In the genomic region with DNA sequence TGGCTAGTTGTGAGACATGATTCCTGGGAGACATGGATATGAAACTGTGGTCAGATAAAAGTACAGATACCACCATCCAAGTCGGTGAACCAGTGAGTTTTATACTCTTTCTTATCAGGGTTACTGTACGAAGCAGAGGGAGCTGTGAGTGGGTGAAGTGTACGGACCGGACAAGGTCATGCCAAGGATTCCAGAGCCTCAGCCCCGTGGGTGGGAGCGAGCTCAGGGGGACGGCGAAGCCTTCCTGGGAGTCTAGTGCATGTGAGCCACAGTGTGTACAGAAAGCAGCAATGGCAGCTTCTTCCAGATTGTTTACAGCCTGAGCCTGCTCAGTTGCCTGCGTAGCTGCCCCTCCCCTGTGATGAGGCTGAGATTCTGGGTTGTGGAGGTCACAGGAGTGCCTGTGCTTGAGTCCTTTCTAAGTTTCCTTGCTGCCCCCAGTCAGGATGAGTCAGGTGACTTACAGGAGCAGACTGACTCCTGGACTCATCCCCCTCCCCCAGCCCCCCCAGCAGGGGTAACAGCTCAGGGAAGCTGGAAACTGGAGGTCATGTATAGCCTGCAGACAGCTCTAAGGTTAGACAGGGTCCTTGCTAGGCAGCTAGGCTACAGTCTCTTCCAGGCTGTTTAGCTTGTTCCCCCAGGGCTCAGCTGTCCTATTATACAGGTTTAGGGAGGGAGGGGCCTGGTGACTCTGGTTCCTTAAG, we compare ENCODE assay signal across 28 mouse cellular contexts. TPM values are rescaled to one million over a fixed set of nuclear protein-coding genes. Genes with fewer than 3 reads are reported as not detected.
DNase-seq lines count a peak whose midpoint lies in the region; ATAC-seq and TF ChIP-seq lines count a peak whose summit lies in the region.
"Had no signal": no experiment of that assay in that cellular context is flagged by ENCODE, and none has a peak within 500 bp of the region (broad histone marks: within the 10 kb centered on the region; RNA-seq: fewer than 3 reads in every experiment).

No protein-coding gene starts in this region.

- peak overlapping the region; percentile 78 for H3K27ac ChIP-seq in heart, embryonic 10.5 days
- no peak overlapping the region for H3K27ac ChIP-seq in heart, adult 2 months
- H3K27ac ChIP-seq in heart, embryonic 16.5 days (ENCODE audit: low read length) = peak overlapping the region; percentile 42; the same call in 1 of the 2 replicates
- H3K27ac ChIP-seq: embryonic facial prominence, embryonic 12.5 days; hindbrain, embryonic 12.5 days; kidney, embryonic 15.5 days; limb, embryonic 12.5 days had no signal

- TF ChIP-seq POLR2A in heart, adult 2 months (IDR thresholded peaks at IDR 0.05; ENCODE audit: insufficient read depth, low read depth, low read length) = no peak

- DNase-seq in heart, embryonic 10.5 days (ENCODE audit: low spot score) = no peak
- DNase-seq in heart, adult 2 months = no peak
- DNase-seq in heart, postnatal 14 days = no peak
- DNase-seq in testis, postnatal 14 days (ENCODE audit: low spot score) = peak; percentile 26
- DNase-seq in testis, postnatal 10 days (ENCODE audit: low spot score) = no peak
- DNase-seq in left cerebral cortex, postnatal 36 days (ENCODE audit: low spot score in 2 of 2) = no peak
- DNase-seq: cerebellum, adult 18-20 months; cerebellum, postnatal 14 days; gastrocnemius, postnatal 36 days; kidney, postnatal 36 days; layer of hippocampus, postnatal 36 days; liver, postnatal 0 days; lung, postnatal 10 days; midbrain, embryonic 14.5 days; right cerebral cortex, adult 18-20 months; right cerebral cortex, postnatal 4 days; thymus, adult 18-20 months; thymus, postnatal 36 days had no signal

- intact Hi-C loops in heart, adult 2 months (cut with DNase I) = no loop called here
- intact Hi-C loops in heart, postnatal 14 days (cut with DNase I) = no loop called here
- intact Hi-C loops in left cerebral cortex, postnatal 36 days (cut with DNase I) = no loop called here

- H3K4me3 ChIP-seq in heart, embryonic 10.5 days = 0 out of 2 replicates have a peak overlapping the region, but pooled peaks have one; percentile 0
- H3K4me3 ChIP-seq in heart, adult 2 months = no peak overlapping the region
- no peak overlapping the region for H3K4me3 ChIP-seq in heart, embryonic 16.5 days (ENCODE audit: low read length)
- H3K4me3 ChIP-seq: embryonic facial prominence, embryonic 12.5 days; hindbrain, embryonic 12.5 days; kidney, embryonic 15.5 days; limb, embryonic 12.5 days had no signal

- no peak overlapping the region for H3K4me2 ChIP-seq in heart, embryonic 16.5 days (ENCODE audit: low read depth, low read length)
- H3K4me2 ChIP-seq: embryonic facial prominence, embryonic 12.5 days; hindbrain, embryonic 12.5 days; kidney, embryonic 15.5 days; limb, embryonic 12.5 days; liver, embryonic 11.5 days had no signal

- 36% methylated on average over 9 of the region's 9 CpGs for whole genome bisulfite sequencing in heart, embryonic 10.5 days
- WGBS in heart, adult 2 months = 65% methylated on average over 9 of the region's 9 CpGs
- WGBS in heart, embryonic 16.5 days = 41% methylated on average over 9 of the region's 9 CpGs

- H3K79me2 ChIP-seq in heart, adult 2 months (replicated peaks; ENCODE audit: control insufficient read depth, insufficient read depth, low read length) = no peaks in the 10 kb centered on the region

- H3K9me3 ChIP-seq in heart, embryonic 10.5 days = no peaks in the 10 kb centered on the region
- no peaks in the 10 kb centered on the region for H3K9me3 ChIP-seq in heart, embryonic 16.5 days (replicated peaks; ENCODE audit: control insufficient read depth, low read length)
- H3K9me3 ChIP-seq: embryonic facial prominence, embryonic 12.5 days; G1E; hindbrain, embryonic 12.5 days; kidney, embryonic 15.5 days; limb, embryonic 12.5 days had no signal

- no peak overlapping the region for H3K9ac ChIP-seq in heart, adult 2 months (ENCODE audit: low read depth, low read length)
- peak overlapping the region; percentile 24; the same call in 1 of the 2 replicates for H3K9ac ChIP-seq in heart, embryonic 16.5 days (ENCODE audit: low read length)
- H3K9ac ChIP-seq: embryonic facial prominence, embryonic 12.5 days; hindbrain, embryonic 12.5 days; kidney, embryonic 15.5 days; limb, embryonic 12.5 days; liver, postnatal 0 days had no signal

- ATAC-seq in heart, embryonic 16.5 days (replicated peaks; ENCODE audit: extremely low read depth, insufficient read depth, low FRiP score) = peak; percentile 62
- ATAC-seq: activated CD4-positive, CD25-positive, alpha-beta regulatory T cell, adult 4 months; intestine, postnatal 0 days; liver, postnatal 0 days; Patski had no signal

- H3K27me3 ChIP-seq in heart, embryonic 10.5 days (ENCODE audit: insufficient read depth, poor library complexity, severe bottlenecking) = no peaks in the 10 kb centered on the region
- no peaks in the 10 kb centered on the region for H3K27me3 ChIP-seq in heart, adult 2 months (ENCODE audit: control insufficient read depth, insufficient read depth, low read length)
- H3K27me3 ChIP-seq in heart, embryonic 16.5 days (ENCODE audit: control insufficient read depth, insufficient read depth, low read length) = no peaks in the 10 kb centered on the region
- H3K27me3 ChIP-seq: embryonic facial prominence, embryonic 12.5 days; hindbrain, embryonic 12.5 days; kidney, embryonic 15.5 days; limb, embryonic 12.5 days; Patski had no signal

- H3K36me3 ChIP-seq in heart, embryonic 10.5 days = peaks cover 39% of the 10 kb centered on the region
- H3K36me3 ChIP-seq in heart, adult 2 months (ENCODE audit: control insufficient read depth, insufficient read depth, low read length) = no peaks in the 10 kb centered on the region
- peaks cover 13% of the 10 kb centered on the region; the same call in 1 of the 2 replicates for H3K36me3 ChIP-seq in heart, embryonic 16.5 days (ENCODE audit: control insufficient read depth, insufficient read depth)
- H3K36me3 ChIP-seq: G1E had no signal

- no peak for TF ChIP-seq EP300 in heart, adult 2 months (IDR thresholded peaks at IDR 0.05; ENCODE audit: insufficient read depth, low read depth, low read length)

- peaks cover 23% of the 10 kb centered on the region for H3K4me1 ChIP-seq in heart, embryonic 10.5 days
- H3K4me1 ChIP-seq in heart, adult 2 months (ENCODE audit: control insufficient read depth, insufficient read depth, low read length) = no peaks in the 10 kb centered on the region
- peaks cover 7% of the 10 kb centered on the region for H3K4me1 ChIP-seq in heart, embryonic 16.5 days (ENCODE audit: control insufficient read depth, insufficient read depth, low read length)
- H3K4me1 ChIP-seq: embryonic facial prominence, embryonic 12.5 days; hindbrain, embryonic 12.5 days; kidney, embryonic 15.5 days; limb, embryonic 12.5 days had no signal

- TF ChIP-seq CTCF in heart, adult 2 months (IDR thresholded peaks at IDR 0.05) = no peak

RNA-seq across cellular contexts. Expression of a gene that starts 11.1 kb away (rescaled TPM):
- 7.5 and 9.5 TPM in 2 replicates for polyA plus RNA-seq in heart, embryonic 10.5 days (2016; fragmentation: Nextera tagmentation; extraction: Ambion mirVana)
- 10 to 100 TPM; 12.0 to 13.1 TPM for total RNA-seq in heart, adult 2 months (2021)
- 10.4 and 19.2 TPM in 2 replicates for polyA plus RNA-seq in heart, adult 2 months (2012; rRNA removed)
- 6.7 and 7.6 TPM in 2 replicates for polyA plus RNA-seq in heart, embryonic 16.5 days (2015; fragmentation: Nextera tagmentation; extraction: Ambion mirVana)
- 10 to 100 TPM; 15.4 to 16.8 TPM for total RNA-seq in heart, postnatal 14 days (2021)
- 1 to 10 TPM; 2.8 to 3.0 TPM for total RNA-seq in left cerebral cortex, postnatal 36 days (2021)

RNA-seq across cellular contexts. Expression of a gene that starts 26.4 kb away (rescaled TPM):
- polyA plus RNA-seq in heart, embryonic 10.5 days (2016; fragmentation: Nextera tagmentation; extraction: Ambion mirVana) = 10.8 and 11.2 TPM in 2 replicates
- 1 to 10 TPM; 2.0 to 2.2 TPM for total RNA-seq in heart, adult 2 months (2021)
- 7.8 and 9.9 TPM in 2 replicates for polyA plus RNA-seq in heart, adult 2 months (2012; rRNA removed)
- polyA plus RNA-seq in heart, embryonic 16.5 days (2015; fragmentation: Nextera tagmentation; extraction: Ambion mirVana) = 10.2 TPM in 2 replicates
- total RNA-seq in heart, postnatal 14 days (2021) = 1 to 10 TPM; 3.1 to 5.0 TPM
- total RNA-seq in left cerebral cortex, postnatal 36 days (2021) = 1 to 10 TPM; 3.5 to 4.3 TPM

RNA-seq across cellular contexts. Expression of a gene that starts 26.4 kb away (rescaled TPM):
- 7.1 and 7.9 TPM in 2 replicates for polyA plus RNA-seq in heart, embryonic 10.5 days (2016; fragmentation: Nextera tagmentation; extraction: Ambion mirVana)
- total RNA-seq in heart, adult 2 months (2021) = 1 to 10 TPM; 5.5 to 5.7 TPM
- polyA plus RNA-seq in heart, adult 2 months (2012; rRNA removed) = 10.6 and 11.1 TPM in 2 replicates
- polyA plus RNA-seq in heart, embryonic 16.5 days (2015; fragmentation: Nextera tagmentation; extraction: Ambion mirVana) = 4.7 and 6.1 TPM in 2 replicates
- 1 to 10 TPM; 4.6 to 6.2 TPM for total RNA-seq in heart, postnatal 14 days (2021)
- total RNA-seq in left cerebral cortex, postnatal 36 days (2021) = 1 to 10 TPM; 4.3 to 4.7 TPM
